In the genomic region with DNA sequence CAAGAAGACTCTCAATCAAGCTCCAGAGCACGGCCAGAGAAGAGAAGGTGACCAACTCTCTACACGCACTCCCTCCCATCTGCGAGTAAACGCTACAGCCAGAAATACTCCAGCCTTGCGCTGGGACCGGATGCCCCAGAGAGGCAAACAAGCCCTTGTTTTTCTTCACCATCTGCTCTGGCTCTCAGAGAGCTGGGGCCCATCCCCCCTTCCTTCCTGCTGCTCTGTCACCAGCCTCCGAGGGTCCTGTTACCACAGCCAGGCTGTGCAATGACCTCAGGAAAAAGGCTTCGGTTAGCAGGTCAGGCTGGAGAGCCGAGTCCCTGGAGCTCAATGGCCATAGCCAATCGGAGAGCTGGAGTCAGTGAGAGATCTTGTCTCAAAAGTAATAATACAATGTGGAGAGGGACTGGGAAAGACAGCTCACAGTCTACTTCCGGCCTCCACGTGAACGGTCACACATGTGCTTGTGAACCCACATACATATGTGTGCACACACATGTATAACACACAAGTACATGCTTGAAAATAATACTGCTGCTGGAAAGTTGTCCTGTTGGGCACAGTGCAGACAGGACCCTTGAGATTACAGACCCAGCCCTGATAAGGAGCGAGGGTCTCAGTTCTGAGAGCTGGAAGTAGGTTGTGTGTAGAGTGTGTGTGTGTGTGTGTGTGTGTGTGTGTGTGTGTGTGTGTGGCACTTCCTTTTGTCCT, we compare ENCODE assay signal across 8 mouse cellular contexts. TPM values are rescaled to one million over a fixed set of nuclear protein-coding genes. Genes with fewer than 3 reads are reported as not detected.
A peak's percentile ranks its signal among the peaks of the same experiment; 100 is the strongest.
DNase-seq lines count a peak whose midpoint lies in the region; ATAC-seq lines count a peak whose summit lies in the region.

No protein-coding gene starts in this region.

- no peaks in the 10 kb centered on the region for H3K9me3 ChIP-seq in hindbrain, embryonic 11.5 days (ENCODE audit: control insufficient read depth, low read length)

- DNase-seq in right cerebral cortex, adult 2 months (ENCODE audit: low spot score in 2 of 2) = peak; percentile 19 to 21
- DNase-seq in right cerebral cortex, adult 18-20 months = no peak
- peak; percentile 24 to 30 for DNase-seq in frontal cortex, postnatal 14 days (ENCODE audit: low spot score in 2 of 2)
- DNase-seq in hindbrain, embryonic 11.5 days (ENCODE audit: low spot score) = peak; percentile 83
- DNase-seq in layer of hippocampus, adult 8-10 months (ENCODE audit: low spot score in 2 of 2) = peak; percentile 7 to 14
- peak; percentile 44 to 63 for DNase-seq in spleen, postnatal 14 days (ENCODE audit: low spot score in 2 of 2)
- DNase-seq in urinary bladder, postnatal 25 days (ENCODE audit: low spot score) = no peak

- no peaks in the 10 kb centered on the region for H3K36me3 ChIP-seq in hindbrain, embryonic 11.5 days (ENCODE audit: control insufficient read depth, insufficient read depth, low read length)

- 14% methylated on average over 14 of the region's 14 CpGs for WGBS in hindbrain, embryonic 11.5 days

- H3K9ac ChIP-seq in hindbrain, embryonic 11.5 days (ENCODE audit: low read depth, low read length) = no peak overlapping the region

- peaks cover 8% of the 10 kb centered on the region for H3K4me1 ChIP-seq in hindbrain, embryonic 11.5 days (replicated peaks; ENCODE audit: control insufficient read depth, insufficient read depth, low read length)

- no peaks in the 10 kb centered on the region for H3K27me3 ChIP-seq in hindbrain, embryonic 11.5 days (ENCODE audit: control insufficient read depth, insufficient read depth, low read length)

- H3K4me3 ChIP-seq in hindbrain, embryonic 11.5 days (ENCODE audit: low read depth, low read length) = no peak overlapping the region

- peak overlapping the region; percentile 60 for H3K27ac ChIP-seq in hindbrain, embryonic 11.5 days (ENCODE audit: low read depth, low read length)

- 0 out of 2 replicates have a peak overlapping the region, but pooled peaks have one; percentile 12 for H3K4me2 ChIP-seq in hindbrain, embryonic 11.5 days (replicated peaks; ENCODE audit: low read depth, low read length)

- peak; percentile 89 for ATAC-seq in hindbrain, embryonic 11.5 days (ENCODE audit: low FRiP score)
- ATAC-seq in megakaryocyte progenitor cell, adult 5-6 weeks (replicated peaks; ENCODE audit: poor library complexity) = peak; percentile 73

RNA-seq across cellular contexts. Expression of a gene that starts 18.9 kb away (rescaled TPM):
- 30.9 and 35.9 TPM in 2 replicates for polyA plus RNA-seq in hindbrain, embryonic 11.5 days (2014; fragmentation: Nextera tagmentation; extraction: Ambion mirVana)
- 1 to 10 TPM; 4.0 to 4.7 (median 4.5) TPM for total RNA-seq in layer of hippocampus, adult 8-10 months (2022)
- total RNA-seq in megakaryocyte progenitor cell, adult 5-6 weeks (2015) = not detected in 2 replicates
- not detected in 2 replicates for total RNA-seq in megakaryocyte progenitor cell, adult 5-6 weeks (2017)

RNA-seq across cellular contexts. Expression of a gene that starts 43.8 kb away (rescaled TPM):
- 119 TPM in 2 replicates for polyA plus RNA-seq in hindbrain, embryonic 11.5 days (2014; fragmentation: Nextera tagmentation; extraction: Ambion mirVana)
- total RNA-seq in layer of hippocampus, adult 8-10 months (2022) = 10 to 100 TPM; 70.1 to 86.2 (median 80.7) TPM
- total RNA-seq in megakaryocyte progenitor cell, adult 5-6 weeks (2015) = 24.7 and 43.5 TPM in 2 replicates
- total RNA-seq in megakaryocyte progenitor cell, adult 5-6 weeks (2017) = 6.6 and 9.8 TPM in 2 replicates

Comparison
In these comparisons a context has a peak if more than half of its experiments do, and no peak if none do; other contexts are left out.
1. DNase-seq: peak in right cerebral cortex, adult 2 months (2 of 2), frontal cortex, postnatal 14 days (2 of 2), hindbrain, embryonic 11.5 days (single experiment), layer of hippocampus, adult 8-10 months (2 of 2) and spleen, postnatal 14 days (2 of 2); none in right cerebral cortex, adult 18-20 months (single experiment) and urinary bladder, postnatal 25 days (single experiment).
2. RNA of a gene that starts 18.9 kb away (total RNA-seq): 4.0 to 4.7 TPM in layer of hippocampus, adult 8-10 months; not detected in megakaryocyte progenitor cell, adult 5-6 weeks; every median in the first group is over 4 times any median in the second.